Mouse (Mus musculus): ENCODE results near the gene Gm10715.
"Not testable (repeated sequence)": the region's sequence is repeated elsewhere in the genome, so short reads cannot be mapped to it uniquely, and the experiment has no call there.

- TF ChIP-seq CTCF (conservative IDR thresholded peaks at IDR 0.05; ENCODE audit: low read length); NANOG (IDR thresholded peaks at IDR 0.05; ENCODE audit: borderline replicate concordance, low read length): not testable (repeated sequence)
Measured at GRCm38 (mm10) chr9:3001006-3001405, 35.7 kb upstream of the Gm10715 start.
